Mouse (Mus musculus) cerebellum, adult 18-20 months (tissue): Measurements from ENCODE around the gene Oat.

Experiments
- DNase-seq, 2 experiments: peaks; one replicate each; pipeline ENCODE4 v3.0.0; 2021

Oat gene

DNA sequence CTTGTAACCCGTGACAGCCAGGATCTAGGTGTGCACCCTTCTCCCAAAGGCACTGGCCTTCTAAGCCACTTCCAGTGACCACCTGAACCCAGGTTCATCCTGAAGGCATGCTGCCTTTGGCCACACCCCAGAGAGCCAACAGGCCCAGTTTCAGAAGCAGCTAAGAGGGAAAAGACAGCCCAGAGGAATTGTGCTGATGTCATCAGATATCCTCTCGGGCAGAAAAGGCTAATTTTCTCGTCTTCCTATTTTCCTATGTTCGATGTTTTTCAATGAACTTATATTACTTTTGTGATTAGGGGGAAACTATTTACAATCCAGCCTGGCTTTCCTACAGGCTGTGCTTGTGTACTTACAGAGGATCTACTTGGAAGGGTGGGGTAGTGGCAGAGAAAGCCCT, 35.6 kb downstream of the Oat start:
- DNase-seq: no peak

DNA sequence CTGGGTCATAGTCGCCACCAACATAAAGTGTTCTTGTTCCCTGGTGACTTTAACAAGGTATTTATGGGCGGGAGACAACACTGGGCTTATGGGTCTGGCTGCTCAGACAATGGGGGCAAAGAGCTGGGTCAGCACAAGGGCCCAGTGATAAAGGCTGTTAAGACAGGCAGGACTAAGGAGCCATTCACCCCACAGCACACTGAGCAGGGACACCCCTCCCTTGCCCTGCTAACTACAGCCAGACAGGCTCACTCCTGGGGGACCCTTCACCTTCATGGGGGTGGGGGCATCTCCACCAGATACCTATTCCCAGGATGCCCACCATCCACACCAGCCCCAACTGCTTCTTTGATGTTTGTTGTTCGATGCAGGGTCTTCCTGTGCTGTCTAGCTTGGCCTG, 47.0 kb downstream of the Oat start:
- no peak for DNase-seq

- no peak for DNase-seq
Observed at GRCm38 (mm10) chr7:132513419-132513982, 62.7 kb downstream of the Oat start.

DNA sequence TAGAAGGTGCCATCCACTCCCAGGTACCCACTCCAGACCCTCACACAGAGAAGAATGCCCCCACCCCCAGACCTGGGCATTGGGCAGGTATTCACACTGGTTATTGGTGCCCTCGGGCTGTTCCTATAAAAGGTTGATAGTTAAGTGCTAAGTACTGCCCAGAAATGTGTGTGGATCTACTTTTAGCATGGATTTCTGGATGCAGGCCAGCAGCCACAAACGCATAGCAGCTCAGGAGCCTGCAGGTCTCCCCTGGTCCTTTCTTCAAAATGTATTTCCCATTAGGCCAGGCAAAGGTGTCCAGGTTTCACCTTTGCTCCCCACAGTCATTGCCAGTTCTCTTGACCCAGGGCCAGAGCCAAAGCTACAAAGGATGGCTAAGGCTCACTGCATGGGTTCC, 67.1 kb downstream of the Oat start:
- DNase-seq: no peak
